Mouse (Mus musculus) stomach, postnatal 0 days (tissue): Measurements from ENCODE around the gene Rps29.

Source experiments
- CTCF ChIP-seq: IDR thresholded peaks from 2 replicates; pipeline ENCODE4 v1.5.1; 2016; ENCODE audit warnings: antibody characterized with exemption, low read depth, mild to moderate bottlenecking, moderate library complexity
- EP300 ChIP-seq: optimal IDR thresholded peaks from 2 replicates; pipeline ENCODE3; 2016; ENCODE audit warnings: antibody characterized with exemption

DNA sequence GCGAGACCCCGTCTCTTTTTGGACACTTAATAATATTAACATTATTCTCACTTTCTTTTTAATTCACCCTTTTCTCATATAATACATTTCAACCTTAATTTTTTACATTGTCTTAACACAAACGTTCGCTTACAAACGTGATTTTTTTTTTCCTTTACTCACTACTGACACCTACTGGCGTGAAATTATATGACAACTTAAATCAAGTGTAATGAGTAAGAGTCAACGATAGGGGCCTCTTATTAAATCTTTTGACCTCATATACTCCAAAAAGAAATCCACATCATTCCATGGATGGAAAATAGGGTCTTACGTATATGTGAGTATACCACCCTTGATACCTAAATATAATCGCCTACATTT is 573 bp upstream of the Rps29 start:
- TF ChIP-seq CTCF (peak; percentile 89), EP300 (no peak)
